Mouse (Mus musculus) bone marrow macrophage, adult 2 months (primary cell): ENCODE measurements at regions not wholly inside any gene's neighbourhood (a gene's known extent, or its start where the extent isn't known, plus 50 kb on each side); places are given as distances from the start of the nearest gene placed in this dataset.

Experiments used
- H3K27ac ChIP-seq: 2 replicates; pipeline ENCODE4 v1.5.1; 2012; ENCODE audit warnings: low read depth, low read length; ENCODE audit not compliant: insufficient read depth
- H3K4me1 ChIP-seq: 2 replicates; pipeline ENCODE4 v1.6.1; 2012; ENCODE audit warnings: low read length; ENCODE audit not compliant: control insufficient read depth, insufficient read depth
- H3K4me3 ChIP-seq: 2 replicates; pipeline ENCODE4 v1.5.1; 2012; ENCODE audit warnings: mild to moderate bottlenecking, low read length, moderate library complexity; ENCODE audit not compliant: insufficient read depth
- CTCF ChIP-seq: IDR thresholded peaks from 2 replicates; pipeline ENCODE4 v1.5.1; 2012; ENCODE audit warnings: low read depth, mild to moderate bottlenecking, low read length, moderate library complexity
- POLR2A ChIP-seq: IDR thresholded peaks from 2 replicates; pipeline ENCODE4 v1.6.1; 2012; ENCODE audit warnings: mild to moderate bottlenecking, low read depth, low read length, borderline replicate concordance

- Histone ChIP-seq H3K4me1 (no peaks in the 10 kb centered on the region), H3K4me3 (no peak overlapping the region), H3K27ac (no peak overlapping the region)
- no peak for TF ChIP-seq POLR2A
- no peak for TF ChIP-seq CTCF
Measured at GRCm38 (mm10) chr12:58474181-58474580, 205.1 kb upstream of the Clec14a start.

GRCm38 (mm10) chr12:58473511-58473910, 204.4 kb upstream of the Clec14a start:
- Histone ChIP-seq H3K27ac (no peak overlapping the region), H3K4me3 (no peak overlapping the region), H3K4me1 (no peaks in the 10 kb centered on the region)
- TF ChIP-seq CTCF (no peak), POLR2A (no peak)

GRCm38 (mm10) chr12:58460465-58460864, 191.4 kb upstream of the Clec14a start:
- Histone ChIP-seq H3K27ac (no peak overlapping the region), H3K4me3 (no peak overlapping the region), H3K4me1 (no peaks in the 10 kb centered on the region)
- TF ChIP-seq CTCF (no peak), POLR2A (no peak)

- TF ChIP-seq POLR2A (no peak), CTCF (no peak)
- no peak overlapping the region for H3K4me3 ChIP-seq
- no peak overlapping the region for H3K27ac ChIP-seq
- no peaks in the 10 kb centered on the region for H3K4me1 ChIP-seq
Measured at GRCm38 (mm10) chr12:58454828-58455227, 185.7 kb upstream of the Clec14a start.

- H3K4me3 ChIP-seq: no peak overlapping the region
- H3K4me1 ChIP-seq: no peaks in the 10 kb centered on the region
- no peak overlapping the region for H3K27ac ChIP-seq
- TF ChIP-seq CTCF (no peak), POLR2A (no peak)
Measured at GRCm38 (mm10) chr12:58443007-58443406, 173.9 kb upstream of the Clec14a start.

GRCm38 (mm10) chr12:58441962-58442361, 172.9 kb upstream of the Clec14a start:
- Histone ChIP-seq H3K27ac (no peak overlapping the region), H3K4me1 (no peaks in the 10 kb centered on the region), H3K4me3 (no peak overlapping the region)
- TF ChIP-seq POLR2A (no peak), CTCF (no peak)

GRCm38 (mm10) chr12:58440666-58441065, 171.6 kb upstream of the Clec14a start:
- Histone ChIP-seq H3K4me3 (no peak overlapping the region), H3K27ac (no peak overlapping the region), H3K4me1 (no peaks in the 10 kb centered on the region)
- no peak for TF ChIP-seq POLR2A
- TF ChIP-seq CTCF: no peak

- no peaks in the 10 kb centered on the region for H3K4me1 ChIP-seq
- no peak overlapping the region for H3K4me3 ChIP-seq
- H3K27ac ChIP-seq: no peak overlapping the region
- no peak for TF ChIP-seq POLR2A
- TF ChIP-seq CTCF: no peak
Measured at GRCm38 (mm10) chr12:58437031-58437430, 167.9 kb upstream of the Clec14a start.

GRCm38 (mm10) chr12:58434504-58434903, 165.4 kb upstream of the Clec14a start:
- H3K4me3 ChIP-seq: no peak overlapping the region
- H3K27ac ChIP-seq: no peak overlapping the region
- no peaks in the 10 kb centered on the region for H3K4me1 ChIP-seq
- TF ChIP-seq CTCF (no peak), POLR2A (no peak)

- Histone ChIP-seq H3K27ac (no peak overlapping the region), H3K4me3 (no peak overlapping the region), H3K4me1 (no peaks in the 10 kb centered on the region)
- no peak for TF ChIP-seq CTCF
- TF ChIP-seq POLR2A: no peak
Measured at GRCm38 (mm10) chr12:58429929-58430328, 160.8 kb upstream of the Clec14a start.

- H3K27ac ChIP-seq: no peak overlapping the region
- TF ChIP-seq POLR2A (no peak), CTCF (no peak)
- no peak overlapping the region for H3K4me3 ChIP-seq
- H3K4me1 ChIP-seq: no peaks in the 10 kb centered on the region
Measured at GRCm38 (mm10) chr12:58426758-58427157, 157.7 kb upstream of the Clec14a start.

- no peak overlapping the region for H3K27ac ChIP-seq
- H3K4me1 ChIP-seq: no peaks in the 10 kb centered on the region
- TF ChIP-seq CTCF (no peak), POLR2A (no peak)
- no peak overlapping the region for H3K4me3 ChIP-seq
Measured at GRCm38 (mm10) chr12:58425961-58426360, 156.9 kb upstream of the Clec14a start.
